Comparison of ENCODE assay signal across 18 mouse cellular contexts in the genomic region with DNA sequence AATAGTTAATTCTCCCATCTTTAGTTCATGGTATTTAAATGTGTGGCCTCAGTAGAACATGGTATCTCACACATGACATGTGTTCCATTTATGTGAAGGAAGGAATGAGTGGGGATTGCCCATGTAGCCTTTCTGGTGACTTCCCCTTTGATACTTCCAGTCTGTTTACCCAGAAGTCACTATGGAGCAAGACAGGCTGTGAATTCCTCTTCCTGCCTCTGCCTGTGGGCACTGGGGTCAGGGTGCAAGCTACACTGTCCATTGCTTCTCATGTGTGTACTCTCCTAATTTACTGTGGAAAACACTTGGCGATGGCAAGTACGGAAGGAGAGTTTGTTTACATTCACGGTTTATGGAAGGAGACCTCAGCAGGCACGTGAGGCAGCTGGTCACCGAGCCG. TPM values are rescaled to one million over a fixed set of nuclear protein-coding genes. Genes with fewer than 3 reads are reported as not detected.
"Had no signal": no experiment of that assay in that cellular context is flagged by ENCODE, and none has a peak within 500 bp of the region (broad histone marks: within the 10 kb centered on the region; RNA-seq: fewer than 3 reads in every experiment).

No protein-coding gene starts in this region.

- H3K4me3 ChIP-seq: liver, embryonic 13.5 days; liver, embryonic 15.5 days; midbrain, embryonic 13.5 days; midbrain, embryonic 15.5 days; neural tube, embryonic 12.5 days; stomach, embryonic 15.5 days had no signal

- ATAC-seq: liver, postnatal 0 days; midbrain, embryonic 13.5 days; midbrain, embryonic 15.5 days had no signal

- H3K27ac ChIP-seq: liver, embryonic 13.5 days; liver, embryonic 15.5 days; macrophage; midbrain, embryonic 13.5 days; midbrain, embryonic 15.5 days; neural tube, embryonic 12.5 days; stomach, embryonic 15.5 days; stomach, postnatal 0 days had no signal

- DNase-seq: liver, embryonic 13.5 days; liver, postnatal 0 days; lung, embryonic 14.5 days; lung, postnatal 10 days; retina, postnatal 1 day; right cerebral cortex, adult 18-20 months; thymus, adult 2 months; thymus, postnatal 25 days; thymus, postnatal 4 days had no signal

RNA-seq across cellular contexts. Expression of a gene that starts 55.2 kb away (rescaled TPM):
- total RNA-seq: monocyte, adult 5-6 weeks; neutrophil, adult 5-6 weeks had no signal
